In genomic region chr8:115701001-115701400, GRCm38 (mm10) we compare ENCODE assay signal across 21 mouse cellular contexts. TPM values are rescaled to one million over a fixed set of nuclear protein-coding genes. Genes with fewer than 3 reads are reported as not detected.
DNase-seq lines count a peak whose midpoint lies in the region; ATAC-seq and TF ChIP-seq lines count a peak whose summit lies in the region.
"Had no signal": no experiment of that assay in that cellular context is flagged by ENCODE, and none has a peak within 500 bp of the region (broad histone marks: within the 10 kb centered on the region; RNA-seq: fewer than 3 reads in every experiment).

No protein-coding gene starts in this region.

- peak overlapping the region; percentile 10 for H3K4me3 ChIP-seq in cerebellum, adult 2 months (replicated peaks; ENCODE audit: insufficient read depth, low read depth, low read length)
- H3K4me3 ChIP-seq in hindbrain, postnatal 0 days (ENCODE audit: low read length) = no peak overlapping the region
- no peak overlapping the region for H3K4me3 ChIP-seq in hindbrain, embryonic 11.5 days (ENCODE audit: low read depth, low read length)
- no peak overlapping the region for H3K4me3 ChIP-seq in lung, embryonic 14.5 days (ENCODE audit: low read depth, low read length)
- 0 out of 2 replicates have a peak overlapping the region, but pooled peaks have one; percentile 4 for H3K4me3 ChIP-seq in spleen, adult 2 months (ENCODE audit: extremely low read depth, insufficient read depth, insufficient read length)
- H3K4me3 ChIP-seq: embryonic facial prominence, embryonic 12.5 days; erythroblast, embryonic 14.5 days; heart, embryonic 10.5 days had no signal

- DNase-seq in cerebellum, adult 2 months = no peak
- DNase-seq in cerebellum, adult 8-10 months = no peak
- no peak for DNase-seq in hindbrain, postnatal 0 days (ENCODE audit: low spot score)
- DNase-seq in hindbrain, embryonic 11.5 days (ENCODE audit: low spot score) = no peak
- no peak for DNase-seq in lung, embryonic 14.5 days
- no peak for DNase-seq in lung, postnatal 10 days
- no peak for DNase-seq in spleen, adult 2 months (ENCODE audit: low read depth in 1 of 2, low spot score in 2 of 2)
- no peak for DNase-seq in spleen, postnatal 36 days (ENCODE audit: low spot score in 2 of 2)
- DNase-seq: adrenal gland, adult 8-10 months; cerebellum, postnatal 10 days; gastrocnemius, postnatal 36 days; kidney, adult 8-10 months; kidney, postnatal 4 days; midbrain, embryonic 14.5 days; thymus, postnatal 4 days had no signal

- H3K4me2 ChIP-seq in hindbrain, postnatal 0 days (ENCODE audit: low read depth, low read length) = 0 out of 2 replicates have a peak overlapping the region, but pooled peaks have one; percentile 5
- H3K4me2 ChIP-seq in hindbrain, embryonic 11.5 days (replicated peaks; ENCODE audit: low read depth, low read length) = no peak overlapping the region
- 0 out of 2 replicates have a peak overlapping the region, but pooled peaks have one; percentile 7 for H3K4me2 ChIP-seq in lung, embryonic 14.5 days
- H3K4me2 ChIP-seq: embryonic facial prominence, embryonic 12.5 days had no signal

- H3K9ac ChIP-seq in hindbrain, postnatal 0 days (replicated peaks; ENCODE audit: low read length) = no peak overlapping the region
- no peak overlapping the region for H3K9ac ChIP-seq in hindbrain, embryonic 11.5 days (ENCODE audit: low read depth, low read length)
- no peak overlapping the region for H3K9ac ChIP-seq in lung, embryonic 14.5 days
- H3K9ac ChIP-seq: embryonic facial prominence, embryonic 12.5 days; liver, embryonic 14.5 days had no signal

- TF ChIP-seq POLR2A in cerebellum, adult 2 months (IDR thresholded peaks at IDR 0.05; ENCODE audit: borderline replicate concordance, insufficient read depth, low read length) = no peak
- no peak for TF ChIP-seq POLR2A in spleen, adult 2 months (IDR thresholded peaks at IDR 0.05; ENCODE audit: low read depth, low read length)

- ATAC-seq in hindbrain, postnatal 0 days = no peak
- ATAC-seq in hindbrain, embryonic 11.5 days (ENCODE audit: low FRiP score) = no peak
- no peak for ATAC-seq in lung, embryonic 14.5 days (ENCODE audit: insufficient read depth)
- ATAC-seq: forebrain, embryonic 14.5 days; Patski had no signal

- peaks cover 10% of the 10 kb centered on the region for H3K4me1 ChIP-seq in cerebellum, adult 2 months (ENCODE audit: control insufficient read depth, insufficient read depth, low read length)
- H3K4me1 ChIP-seq in hindbrain, postnatal 0 days (ENCODE audit: insufficient read depth, low read length) = no peaks in the 10 kb centered on the region
- H3K4me1 ChIP-seq in hindbrain, embryonic 11.5 days (replicated peaks; ENCODE audit: control insufficient read depth, insufficient read depth, low read length) = no peaks in the 10 kb centered on the region
- no peaks in the 10 kb centered on the region; the same call in 1 of the 2 replicates for H3K4me1 ChIP-seq in lung, embryonic 14.5 days (ENCODE audit: insufficient read depth)
- no peaks in the 10 kb centered on the region; the same call in 1 of the 2 replicates for H3K4me1 ChIP-seq in spleen, adult 2 months (ENCODE audit: control insufficient read depth, insufficient read depth, insufficient read length)

- no peaks in the 10 kb centered on the region; the same call in 1 of the 2 replicates for H3K27me3 ChIP-seq in cerebellum, adult 2 months (ENCODE audit: control insufficient read depth, insufficient read depth, low read length)
- 0 out of 2 replicates have a peak, but pooled peaks cover 7% of the 10 kb centered on the region for H3K27me3 ChIP-seq in hindbrain, postnatal 0 days (ENCODE audit: insufficient read depth, low read length)
- H3K27me3 ChIP-seq in hindbrain, embryonic 11.5 days (ENCODE audit: control insufficient read depth, insufficient read depth, low read length) = no peaks in the 10 kb centered on the region
- H3K27me3 ChIP-seq in lung, embryonic 14.5 days (ENCODE audit: insufficient read depth, low read length) = no peaks in the 10 kb centered on the region
- peaks cover 7% of the 10 kb centered on the region for H3K27me3 ChIP-seq in spleen, adult 2 months (ENCODE audit: control insufficient read depth, insufficient read depth, low read length)
- H3K27me3 ChIP-seq: embryonic facial prominence, embryonic 12.5 days; Patski had no signal

- H3K9me3 ChIP-seq in hindbrain, postnatal 0 days (ENCODE audit: low read length) = no peaks in the 10 kb centered on the region
- H3K9me3 ChIP-seq in hindbrain, embryonic 11.5 days (ENCODE audit: control insufficient read depth, low read length) = no peaks in the 10 kb centered on the region
- no peaks in the 10 kb centered on the region for H3K9me3 ChIP-seq in lung, embryonic 14.5 days (ENCODE audit: low read depth, low read length)
- H3K9me3 ChIP-seq: embryonic facial prominence, embryonic 12.5 days; heart, embryonic 10.5 days had no signal

- no peaks in the 10 kb centered on the region for H3K36me3 ChIP-seq in hindbrain, postnatal 0 days (ENCODE audit: insufficient read depth, low read length)
- no peaks in the 10 kb centered on the region for H3K36me3 ChIP-seq in hindbrain, embryonic 11.5 days (ENCODE audit: control insufficient read depth, insufficient read depth, low read length)
- H3K36me3 ChIP-seq in lung, embryonic 14.5 days (ENCODE audit: insufficient read depth) = peaks cover 6% of the 10 kb centered on the region; the same call in 1 of the 2 replicates
- no peaks in the 10 kb centered on the region for H3K36me3 ChIP-seq in spleen, adult 2 months (ENCODE audit: control insufficient read depth, insufficient read depth, low read length)
- H3K36me3 ChIP-seq: embryonic facial prominence, embryonic 12.5 days; heart, embryonic 10.5 days had no signal

- TF ChIP-seq CTCF in cerebellum, adult 2 months (IDR thresholded peaks at IDR 0.05; ENCODE audit: borderline replicate concordance, insufficient read depth, low read depth, low read length) = no peak
- TF ChIP-seq CTCF in hindbrain, postnatal 0 days (IDR thresholded peaks at IDR 0.05; ENCODE audit: low read depth) = no peak
- TF ChIP-seq CTCF in lung, embryonic 14.5 days (IDR thresholded peaks at IDR 0.05; ENCODE audit: low read depth) = no peak
- TF ChIP-seq CTCF in spleen, adult 2 months (IDR thresholded peaks at IDR 0.05; ENCODE audit: extremely low read depth, insufficient read depth, insufficient read length, insufficient replicate concordance) = no peak

- 77% methylated on average over 5 of the region's 5 CpGs for WGBS in cerebellum, adult 2 months
- 71% methylated on average over 5 of the region's 5 CpGs for WGBS in hindbrain, postnatal 0 days
- WGBS in hindbrain, embryonic 11.5 days = 83% methylated on average over 5 of the region's 5 CpGs
- WGBS in lung, embryonic 14.5 days = 69% methylated on average over 5 of the region's 5 CpGs
- 88% methylated on average over 5 of the region's 5 CpGs for WGBS in spleen, adult 2 months

- no peak overlapping the region for H3K27ac ChIP-seq in cerebellum, adult 2 months (ENCODE audit: insufficient read depth, low read length)
- H3K27ac ChIP-seq in hindbrain, postnatal 0 days = no peak overlapping the region
- no peak overlapping the region for H3K27ac ChIP-seq in hindbrain, embryonic 11.5 days (ENCODE audit: low read depth, low read length)
- H3K27ac ChIP-seq in lung, embryonic 14.5 days (ENCODE audit: low read depth) = no peak overlapping the region
- no peak overlapping the region for H3K27ac ChIP-seq in spleen, adult 2 months (ENCODE audit: insufficient read depth, low read length)
- H3K27ac ChIP-seq: embryonic facial prominence, embryonic 12.5 days; heart, embryonic 10.5 days; liver, embryonic 14.5 days had no signal

RNA-seq across cellular contexts. Expression of gene Maf, which starts 6.6 kb away (rescaled TPM):
- 22.6 and 24.2 TPM in 2 replicates for polyA plus RNA-seq in cerebellum, adult 2 months (2012; rRNA removed)
- total RNA-seq in hindbrain, postnatal 0 days (2014; rRNA removed) = 24.4 and 26.8 TPM in 2 replicates
- polyA plus RNA-seq in hindbrain, postnatal 0 days (2015; fragmentation: Nextera tagmentation; extraction: Ambion mirVana) = 8.1 and 8.9 TPM in 2 replicates
- polyA plus RNA-seq in hindbrain, embryonic 11.5 days (2014; fragmentation: Nextera tagmentation; extraction: Ambion mirVana) = 5.5 and 7.5 TPM in 2 replicates
- 12.6 and 14.1 TPM in 2 replicates for polyA plus RNA-seq in lung, embryonic 14.5 days (2014; fragmentation: Nextera tagmentation; extraction: Ambion mirVana)
- polyA plus RNA-seq in spleen, adult 2 months (2012; rRNA removed) = 16.6 and 18.7 TPM in 2 replicates

Comparison
In these comparisons a context has a peak if more than half of its experiments do, and no peak if none do; other contexts are left out.
1. H3K4me3 ChIP-seq: peak in cerebellum, adult 2 months (single experiment) and spleen, adult 2 months (single experiment); none in hindbrain, postnatal 0 days (single experiment), hindbrain, embryonic 11.5 days (single experiment) and lung, embryonic 14.5 days (single experiment).